Mouse (Mus musculus) limb, embryonic 12.5 days (tissue): ENCODE results near the gene Ica1. TPM values are rescaled to one million over a fixed set of nuclear protein-coding genes. Genes with fewer than 3 reads are reported as not detected.
A peak's percentile ranks its signal among the peaks of the same experiment; 100 is the strongest.

Experiments
- ATAC-seq: fragments of 200-750 bp; cut with Nextera tagmentation; 2 replicates; pipeline ENCODE4 v1.8.0; 2017; ENCODE audit warnings: low read depth, moderate TSS enrichment; ENCODE audit not compliant: insufficient number of reproducible peaks, insufficient read depth, low FRiP score, low TSS enrichment
- H3K27ac ChIP-seq: fragments of 300-500 bp; sonication (generic); 2 replicates; pipeline ENCODE4 v1.5.1; 2016; ENCODE audit warnings: mild to moderate bottlenecking, moderate library complexity
- H3K27me3 ChIP-seq: fragments of 300-500 bp; sonication (generic); 2 replicates; pipeline ENCODE4 v1.6.1; 2016; ENCODE audit warnings: mild to moderate bottlenecking, moderate library complexity
- H3K36me3 ChIP-seq: fragments of 300-500 bp; sonication (generic); 2 replicates; pipeline ENCODE4 v1.6.1; 2016; ENCODE audit warnings: mild to moderate bottlenecking, moderate library complexity
- H3K4me1 ChIP-seq: fragments of 300-500 bp; sonication (generic); replicated peaks from 2 replicates; pipeline ENCODE4 v1.6.1; 2016
- H3K4me2 ChIP-seq: fragments of 300-500 bp; sonication (generic); 2 replicates; pipeline ENCODE4 v1.6.1; 2016; ENCODE audit warnings: mild to moderate bottlenecking, moderate library complexity
- H3K4me3 ChIP-seq: fragments of 300-500 bp; sonication (generic); replicated peaks from 2 replicates; pipeline ENCODE4 v1.5.1; 2016; ENCODE audit warnings: mild to moderate bottlenecking
- H3K9ac ChIP-seq: fragments of 300-500 bp; sonication (generic); replicated peaks from 2 replicates; pipeline ENCODE4 v1.6.1; 2016; ENCODE audit warnings: mild to moderate bottlenecking, moderate library complexity
- H3K9me3 ChIP-seq: fragments of 300-500 bp; sonication (generic); 2 replicates; pipeline ENCODE4 v1.6.1; 2016; ENCODE audit warnings: mild to moderate bottlenecking, moderate library complexity
- WGBS: fragments of 180-500 bp; shearing (Covaris S2); methylation state at CpG from one replicate; pipeline ENCODE4 v1.1.7; 2016; 5-methylcytosine and 5-hydroxymethylcytosine counted together
- polyA plus RNA-seq: library from polyadenylated mRNA; unstranded; fragments of >200 nt; fragmentation: Nextera tagmentation; extraction: Ambion mirVana; gene quantifications from 2 replicates; pipeline ENCODE4 v1.2.1, GENCODE M21; 2016

Ica1 gene
- polyA plus RNA-seq, 1 experiment from 2014 or later = 18.8 TPM

DNA sequence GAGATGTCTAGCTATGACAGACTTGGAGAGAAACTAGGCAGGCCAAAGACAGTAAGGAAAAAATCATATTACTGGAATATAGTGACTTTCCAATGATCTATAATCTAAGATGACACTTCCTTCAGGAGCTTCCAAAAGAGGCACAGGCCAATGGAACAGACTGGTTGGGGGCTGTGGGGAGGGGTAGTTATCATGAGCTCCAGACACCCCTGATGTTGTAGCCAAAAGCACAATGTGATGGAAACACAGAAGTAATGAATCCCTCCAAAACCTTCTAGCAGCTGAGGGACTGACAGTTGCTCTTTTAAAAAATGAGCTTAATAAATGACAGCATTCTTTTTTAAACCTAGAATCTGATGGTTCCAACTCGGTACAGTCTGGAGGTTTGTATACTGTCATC is 52.7 kb downstream of the Ica1 start:
- no peak overlapping the region for H3K27ac ChIP-seq
- H3K4me2 ChIP-seq = no peak overlapping the region
- H3K9me3 ChIP-seq = no peaks in the 10 kb centered on the region
- peaks cover 2% of the 10 kb centered on the region; the same call in 1 of the 2 replicates for H3K36me3 ChIP-seq
- WGBS = 82% methylated on average over 1 of the region's 1 CpGs
- H3K9ac ChIP-seq = no peak overlapping the region
- no peak overlapping the region for H3K4me3 ChIP-seq
- ATAC-seq = no peak
- 0 out of 2 replicates have a peak, but pooled peaks cover under 1% of the 10 kb centered on the region for H3K4me1 ChIP-seq
- no peaks in the 10 kb centered on the region for H3K27me3 ChIP-seq

DNA sequence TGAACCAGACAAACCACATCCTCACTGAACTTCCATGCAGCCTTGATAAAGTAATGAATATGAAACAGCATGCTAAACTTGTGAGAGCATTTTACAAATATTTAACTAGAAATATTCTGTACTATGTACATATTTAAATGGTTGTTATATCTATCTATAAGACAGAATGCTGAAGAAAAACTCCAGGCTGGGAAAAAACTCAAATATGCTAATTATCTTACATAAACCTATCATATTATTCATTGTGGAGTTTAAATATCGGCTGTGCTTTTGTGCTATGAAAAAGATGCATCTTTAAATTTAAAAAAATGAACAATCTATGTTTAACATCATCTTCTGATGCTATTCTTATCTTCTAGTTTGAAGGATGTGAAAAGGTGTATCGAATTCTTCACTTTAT is 58.6 kb downstream of the Ica1 start:
- Histone ChIP-seq H3K9me3 (no peaks in the 10 kb centered on the region), H3K27ac (no peak overlapping the region), H3K9ac (no peak overlapping the region), H3K36me3 (no peaks in the 10 kb centered on the region), H3K4me2 (no peak overlapping the region), H3K4me3 (no peak overlapping the region), H3K4me1 (0 out of 2 replicates have a peak, but pooled peaks cover 7% of the 10 kb centered on the region), H3K27me3 (no peaks in the 10 kb centered on the region)
- 76% methylated on average over 2 of the region's 2 CpGs for whole genome bisulfite sequencing
- no peak for ATAC-seq

DNA sequence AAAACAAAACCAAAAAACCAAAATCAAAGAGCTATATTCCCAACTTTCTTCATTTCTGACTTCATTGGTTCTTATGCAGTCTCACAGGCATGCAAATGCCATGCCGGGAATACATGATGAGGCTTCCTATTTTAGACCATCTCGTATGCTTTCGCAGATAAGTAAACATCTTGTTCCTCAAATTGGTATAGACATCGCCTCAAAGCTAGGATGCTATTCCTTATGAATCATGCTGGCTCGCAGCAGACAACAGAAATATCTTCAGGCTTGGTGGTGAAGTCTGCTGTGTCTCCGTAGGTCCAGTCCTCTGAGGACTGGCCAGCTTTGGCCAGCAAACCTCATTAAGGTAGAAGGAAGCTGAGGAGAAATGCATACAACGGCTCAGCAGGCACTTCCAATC is 60.3 kb downstream of the Ica1 start:
- 91% methylated on average over 7 of the region's 7 CpGs for WGBS
- Histone ChIP-seq H3K4me1 (0 out of 2 replicates have a peak, but pooled peaks cover 7% of the 10 kb centered on the region), H3K36me3 (no peaks in the 10 kb centered on the region), H3K4me3 (no peak overlapping the region), H3K4me2 (no peak overlapping the region), H3K9me3 (no peaks in the 10 kb centered on the region), H3K9ac (no peak overlapping the region), H3K27ac (no peak overlapping the region), H3K27me3 (no peaks in the 10 kb centered on the region)
- no peak for ATAC-seq

DNA sequence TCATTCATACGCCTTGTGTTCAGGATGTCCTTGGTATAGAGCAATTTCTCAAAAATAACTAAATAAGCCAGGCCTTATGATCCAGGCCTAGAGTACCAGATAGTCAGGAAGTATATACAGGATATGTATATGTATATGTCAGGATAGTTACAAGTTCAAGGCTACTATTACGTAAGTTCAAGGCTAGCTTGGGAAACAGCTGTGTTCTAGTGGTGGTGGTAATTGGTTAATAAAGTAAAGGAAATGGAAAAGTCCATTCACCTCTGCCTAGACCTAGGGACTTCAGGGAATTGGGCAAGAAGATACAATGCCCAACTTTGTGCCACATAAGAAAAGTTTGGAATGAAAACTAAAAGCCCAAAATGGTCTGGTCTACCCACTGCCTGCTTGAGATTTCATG is 61.7 kb downstream of the Ica1 start:
- H3K9ac ChIP-seq = no peak overlapping the region
- no peak overlapping the region for H3K4me2 ChIP-seq
- H3K4me3 ChIP-seq = no peak overlapping the region
- no peaks in the 10 kb centered on the region for H3K27me3 ChIP-seq
- ATAC-seq = no peak
- no peak overlapping the region for H3K27ac ChIP-seq
- 85% methylated on average over 2 of the region's 2 CpGs for WGBS
- H3K36me3 ChIP-seq = no peaks in the 10 kb centered on the region
- H3K9me3 ChIP-seq = no peaks in the 10 kb centered on the region
- H3K4me1 ChIP-seq = 0 out of 2 replicates have a peak, but pooled peaks cover 7% of the 10 kb centered on the region

DNA sequence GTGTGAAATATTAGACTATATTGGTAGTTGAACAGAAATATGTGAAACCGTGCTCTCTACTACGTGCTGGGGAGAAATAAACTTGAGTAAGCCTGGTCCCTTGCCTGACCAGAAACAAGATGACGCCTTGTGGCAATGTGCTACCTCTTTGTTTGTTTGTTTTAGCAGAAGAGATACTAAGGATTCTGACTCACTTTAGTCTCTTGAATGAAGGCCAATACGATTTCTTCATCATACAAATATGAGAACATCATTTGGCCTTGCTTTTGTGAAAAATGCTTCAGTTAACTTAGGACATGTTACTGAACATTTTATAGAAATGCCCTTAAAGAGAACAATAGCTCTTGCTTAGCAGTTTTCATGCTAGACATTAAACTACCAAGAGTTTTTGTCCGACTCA is 67.0 kb downstream of the Ica1 start:
- WGBS = 88% methylated on average over 5 of the region's 5 CpGs
- no peaks in the 10 kb centered on the region for H3K27me3 ChIP-seq
- H3K27ac ChIP-seq = no peak overlapping the region
- H3K9ac ChIP-seq = no peak overlapping the region
- no peaks in the 10 kb centered on the region for H3K36me3 ChIP-seq
- H3K4me2 ChIP-seq = no peak overlapping the region
- H3K4me3 ChIP-seq = no peak overlapping the region
- no peaks in the 10 kb centered on the region for H3K9me3 ChIP-seq
- H3K4me1 ChIP-seq = no peaks in the 10 kb centered on the region
- ATAC-seq = no peak

DNA sequence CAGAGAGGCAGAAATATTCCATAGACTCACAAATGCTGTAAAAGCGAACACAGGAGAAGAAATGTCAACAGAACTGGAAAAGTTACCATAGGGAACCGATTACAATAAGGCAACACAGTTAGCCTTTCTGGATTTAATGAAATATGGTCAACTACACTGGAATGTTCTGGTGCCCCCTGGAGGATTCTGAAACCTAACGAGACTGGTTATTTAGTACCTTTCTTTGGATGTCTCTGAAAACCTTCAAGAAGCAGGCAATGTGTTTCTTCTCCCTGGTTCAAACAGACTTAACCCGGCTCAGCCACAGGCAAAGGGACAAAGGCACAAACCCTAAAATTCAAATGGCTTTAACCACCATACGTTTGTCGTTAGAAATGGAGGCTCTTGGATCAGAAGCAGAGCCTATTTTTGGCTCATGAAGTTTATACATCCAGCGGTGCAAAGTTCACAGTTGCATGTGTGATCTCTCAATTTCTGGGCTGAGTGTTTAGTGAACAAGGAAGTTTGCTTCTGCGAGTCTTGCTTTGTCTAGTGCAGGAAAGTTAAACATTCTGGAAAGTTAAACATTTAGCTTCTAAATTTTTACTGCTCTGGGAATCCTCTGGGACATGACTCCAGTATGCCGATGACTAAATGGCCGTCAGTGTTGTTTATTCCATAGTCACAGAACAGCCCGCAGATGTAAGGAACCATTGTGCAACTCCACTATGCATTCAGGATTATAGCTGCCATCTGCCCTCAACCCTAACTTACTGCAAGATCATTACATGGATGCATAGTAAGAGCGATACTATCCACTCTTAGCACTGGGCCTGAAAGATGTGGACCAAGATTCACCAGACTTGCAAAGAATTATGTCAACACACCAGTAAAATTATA is 83.4 kb downstream of the Ica1 start:
- Histone ChIP-seq H3K4me3 (no peak overlapping the region), H3K9ac (no peak overlapping the region), H3K4me2 (no peak overlapping the region), H3K27ac (peak overlapping the region; percentile 86), H3K36me3 (no peaks in the 10 kb centered on the region), H3K9me3 (no peaks in the 10 kb centered on the region), H3K4me1 (peaks cover 36% of the 10 kb centered on the region), H3K27me3 (no peaks in the 10 kb centered on the region)
- WGBS = 36% methylated on average over 12 of the region's 12 CpGs
- 0 out of 2 replicates have a peak, but pooled peaks have one; percentile 13 for ATAC-seq

DNA sequence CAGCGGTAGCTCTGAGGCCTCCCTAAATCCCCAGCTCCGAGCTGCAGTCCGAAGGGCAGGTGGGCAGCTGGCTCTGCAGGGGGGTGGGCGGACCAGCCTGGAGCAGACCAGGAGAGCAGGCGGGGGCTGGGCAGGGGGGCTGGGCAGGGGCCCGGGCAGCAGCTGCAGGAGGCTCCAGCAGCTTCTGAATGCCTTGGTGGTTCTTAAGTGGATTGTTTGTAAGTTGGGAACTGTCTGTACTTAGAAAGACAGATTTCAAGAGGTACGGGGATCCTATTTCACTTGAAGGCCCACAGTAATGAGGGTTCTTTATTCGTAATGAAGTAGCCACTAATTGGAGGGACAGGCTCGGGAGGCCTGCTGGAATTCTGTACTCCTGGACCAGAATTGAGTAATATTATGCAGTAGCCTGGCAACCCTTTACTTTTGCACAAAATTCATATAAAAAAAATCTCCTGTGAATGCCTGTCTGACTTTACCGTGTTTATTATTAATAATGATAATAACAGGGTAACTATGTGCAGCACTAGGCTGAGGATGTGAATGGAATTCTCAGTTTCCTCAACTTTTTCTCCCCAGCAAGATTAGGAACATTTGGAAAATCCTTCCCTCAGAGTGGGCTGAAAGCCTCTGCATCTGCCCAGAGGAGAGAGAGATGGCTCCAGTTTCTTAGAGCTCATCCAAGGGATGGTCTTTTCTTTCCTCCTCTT is 84.2 kb downstream of the Ica1 start:
- H3K9ac ChIP-seq = 0 out of 2 replicates have a peak overlapping the region, but pooled peaks have one; percentile 18
- ATAC-seq = peak; percentile 89
- no peaks in the 10 kb centered on the region for H3K36me3 ChIP-seq
- no peak overlapping the region for H3K4me3 ChIP-seq
- H3K27ac ChIP-seq = peak overlapping the region; percentile 86
- WGBS = 4% methylated on average over 10 of the region's 10 CpGs
- H3K9me3 ChIP-seq = no peaks in the 10 kb centered on the region
- H3K4me1 ChIP-seq = peaks cover 36% of the 10 kb centered on the region
- peak overlapping the region; percentile 26 for H3K4me2 ChIP-seq
- H3K27me3 ChIP-seq = no peaks in the 10 kb centered on the region

DNA sequence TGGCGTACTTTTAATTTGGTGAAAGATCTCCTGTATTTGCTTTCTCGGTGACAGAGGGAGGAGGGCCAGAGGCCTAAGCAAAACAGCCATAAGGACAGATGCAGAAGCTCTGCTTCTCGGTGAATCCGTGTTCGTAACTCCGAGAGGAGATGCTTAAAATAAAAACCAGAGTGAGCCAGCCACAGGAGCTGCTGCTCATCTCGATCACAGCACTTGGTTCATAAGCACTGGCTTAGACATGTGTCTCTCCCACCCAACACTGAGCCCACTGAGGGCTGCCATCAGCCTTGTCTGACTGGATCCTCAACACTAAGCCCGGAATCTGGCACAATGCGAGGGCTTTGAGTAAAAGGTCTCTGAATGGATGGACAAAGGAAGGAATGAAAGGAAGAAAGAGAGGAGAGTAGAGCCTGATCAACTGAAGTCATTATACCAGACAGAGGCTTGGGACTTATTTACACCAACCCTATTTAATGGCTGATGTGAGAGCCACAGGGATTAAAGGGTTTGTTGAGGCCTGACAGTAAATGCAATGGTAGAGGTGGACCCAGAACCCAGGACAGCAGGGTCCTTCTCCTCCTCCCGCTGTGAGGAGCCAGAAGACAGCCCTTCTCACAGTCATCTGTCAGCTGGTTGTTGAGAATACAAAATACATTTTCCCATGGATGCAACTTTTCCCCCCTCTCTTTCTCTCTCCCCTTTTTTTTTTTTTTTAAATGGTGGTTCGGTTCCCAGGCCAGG is 85.0 kb downstream of the Ica1 start:
- peaks cover 36% of the 10 kb centered on the region for H3K4me1 ChIP-seq
- 47% methylated on average over 11 of the region's 11 CpGs for WGBS
- no peaks in the 10 kb centered on the region for H3K9me3 ChIP-seq
- no peak overlapping the region for H3K4me3 ChIP-seq
- H3K4me2 ChIP-seq = peak overlapping the region; percentile 26; the same call in 1 of the 2 replicates
- H3K27ac ChIP-seq = peak overlapping the region; percentile 86
- no peaks in the 10 kb centered on the region for H3K27me3 ChIP-seq
- H3K9ac ChIP-seq = no peak overlapping the region
- no peaks in the 10 kb centered on the region for H3K36me3 ChIP-seq
- ATAC-seq = no peak

DNA sequence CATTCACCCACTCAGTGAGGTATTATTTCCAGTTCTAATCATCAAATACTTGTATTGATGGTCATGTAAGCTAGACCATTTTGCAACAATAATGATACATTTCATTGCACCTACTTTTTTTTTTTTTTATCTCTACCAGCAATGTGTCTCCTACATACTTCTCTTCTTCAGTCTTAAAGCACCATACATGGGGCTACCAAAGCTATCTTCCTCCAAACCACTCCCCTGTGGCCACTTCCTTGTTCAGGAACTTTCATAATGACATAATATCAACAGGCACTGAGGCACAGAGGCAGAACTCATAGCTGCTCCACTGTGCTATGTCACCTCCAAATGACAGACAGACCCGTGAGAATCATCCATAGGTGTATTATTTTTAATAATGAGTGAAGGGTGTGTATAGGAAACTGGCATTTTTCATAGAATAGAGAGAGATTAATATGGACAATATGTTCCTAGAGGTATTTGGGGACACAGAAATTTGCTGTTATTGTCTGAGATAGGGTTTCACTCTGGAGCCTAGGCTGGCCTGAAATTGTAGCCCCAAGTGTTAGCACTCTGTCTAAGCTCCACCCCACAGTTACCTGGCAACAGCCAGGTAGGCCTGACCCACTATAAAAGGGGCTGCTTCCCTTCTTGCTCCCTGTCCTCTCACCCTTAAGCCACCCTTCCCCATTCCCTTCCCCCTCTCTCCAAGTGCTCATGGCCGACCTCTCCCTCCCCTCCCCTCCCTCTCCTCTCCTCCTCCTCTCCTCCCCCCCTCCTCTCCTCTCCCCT is 86.9 kb downstream of the Ica1 start:
- Histone ChIP-seq H3K27ac (no peak overlapping the region), H3K9ac (no peak overlapping the region), H3K4me3 (no peak overlapping the region), H3K36me3 (no peaks in the 10 kb centered on the region), H3K9me3 (no peaks in the 10 kb centered on the region), H3K4me1 (peaks cover 36% of the 10 kb centered on the region), H3K4me2 (no peak overlapping the region), H3K27me3 (no peaks in the 10 kb centered on the region)
- 61% methylated on average over 2 of the region's 2 CpGs for WGBS
- ATAC-seq = no peak

DNA sequence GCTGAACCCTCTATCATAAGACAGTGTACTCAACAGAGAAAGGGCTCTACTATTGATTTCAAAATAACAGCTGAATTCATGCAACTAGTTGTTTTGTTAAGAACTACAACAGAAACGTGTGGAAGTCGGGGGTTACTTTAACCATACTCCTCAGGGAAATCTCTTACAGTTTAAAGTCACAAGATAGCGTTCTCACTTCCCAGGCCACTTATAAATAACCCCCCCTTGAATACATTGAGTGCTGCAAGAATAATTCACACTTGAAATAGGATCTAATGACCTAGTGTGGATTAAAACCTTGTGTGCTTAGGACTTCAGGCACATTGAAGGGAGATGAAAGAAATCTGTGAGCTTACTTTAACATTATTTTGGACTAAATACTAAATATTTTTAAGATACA is 87.8 kb downstream of the Ica1 start:
- H3K9me3 ChIP-seq = no peaks in the 10 kb centered on the region
- H3K4me2 ChIP-seq = no peak overlapping the region
- H3K4me3 ChIP-seq = no peak overlapping the region
- no peak for ATAC-seq
- H3K27me3 ChIP-seq = no peaks in the 10 kb centered on the region
- H3K27ac ChIP-seq = no peak overlapping the region
- no peaks in the 10 kb centered on the region for H3K36me3 ChIP-seq
- 39% methylated on average over 3 of the region's 3 CpGs for WGBS
- H3K9ac ChIP-seq = no peak overlapping the region
- peaks cover 36% of the 10 kb centered on the region for H3K4me1 ChIP-seq
